10 mouse cellular contexts compared by ENCODE assay signal in genomic region chr2:117685836-117686453, GRCm38 (mm10).
DNase-seq lines count a peak whose midpoint lies in the region; ATAC-seq lines count a peak whose summit lies in the region.
"Had no signal": no experiment of that assay in that cellular context is flagged by ENCODE, and none has a peak within 500 bp of the region (broad histone marks: within the 10 kb centered on the region; RNA-seq: fewer than 3 reads in every experiment).

No protein-coding gene starts in this region.

- no peaks in the 10 kb centered on the region for H3K36me3 ChIP-seq in intestine, embryonic 16.5 days (ENCODE audit: control insufficient read depth, insufficient read depth, low read length)
- no peaks in the 10 kb centered on the region for H3K36me3 ChIP-seq in intestine, embryonic 15.5 days
- no peaks in the 10 kb centered on the region for H3K36me3 ChIP-seq in stomach, embryonic 16.5 days (ENCODE audit: control insufficient read depth, insufficient read depth, low read length)
- H3K36me3 ChIP-seq: heart, embryonic 12.5 days; liver, embryonic 13.5 days had no signal

- no peak overlapping the region for H3K4me3 ChIP-seq in intestine, embryonic 16.5 days (ENCODE audit: low read length)
- H3K4me3 ChIP-seq in intestine, embryonic 15.5 days (replicated peaks): no peak overlapping the region
- no peak overlapping the region for H3K4me3 ChIP-seq in stomach, embryonic 16.5 days (replicated peaks; ENCODE audit: low read length)
- H3K4me3 ChIP-seq: heart, embryonic 12.5 days; liver, embryonic 13.5 days had no signal

- H3K9me3 ChIP-seq in intestine, embryonic 16.5 days (ENCODE audit: control insufficient read depth, low read length): no peaks in the 10 kb centered on the region
- no peaks in the 10 kb centered on the region for H3K9me3 ChIP-seq in intestine, embryonic 15.5 days
- H3K9me3 ChIP-seq in stomach, embryonic 16.5 days (replicated peaks; ENCODE audit: control insufficient read depth, low read length): no peaks in the 10 kb centered on the region
- H3K9me3 ChIP-seq: heart, embryonic 12.5 days; liver, embryonic 13.5 days had no signal

- no peak overlapping the region for H3K9ac ChIP-seq in intestine, embryonic 16.5 days (ENCODE audit: low read depth, low read length)
- H3K9ac ChIP-seq in intestine, embryonic 15.5 days: no peak overlapping the region
- H3K9ac ChIP-seq in stomach, embryonic 16.5 days (ENCODE audit: low read length): no peak overlapping the region
- H3K9ac ChIP-seq: heart, embryonic 12.5 days; liver, embryonic 13.5 days had no signal

- DNase-seq in right cerebral cortex, postnatal 10 days (ENCODE audit: low spot score in 2 of 2): peak; percentile 39 to 49
- no peak for DNase-seq in right cerebral cortex, postnatal 4 days
- peak; percentile 21 to 22 for DNase-seq in layer of hippocampus, adult 8-10 months (ENCODE audit: low spot score in 2 of 2)
- no peak for DNase-seq in heart, postnatal 14 days
- DNase-seq in neural tube, embryonic 10.5 days (ENCODE audit: extremely low spot score, low spot score): no peak
- DNase-seq: liver, embryonic 13.5 days had no signal

- H3K27me3 ChIP-seq in intestine, embryonic 16.5 days (replicated peaks; ENCODE audit: control insufficient read depth, insufficient read depth, low read length): no peaks in the 10 kb centered on the region
- no peaks in the 10 kb centered on the region for H3K27me3 ChIP-seq in intestine, embryonic 15.5 days (replicated peaks)
- no peaks in the 10 kb centered on the region for H3K27me3 ChIP-seq in stomach, embryonic 16.5 days (ENCODE audit: control insufficient read depth, insufficient read depth, low read length)
- H3K27me3 ChIP-seq: heart, embryonic 12.5 days; liver, embryonic 13.5 days had no signal

- WGBS in intestine, embryonic 16.5 days: 53% methylated on average over 4 of the region's 4 CpGs
- 51% methylated on average over 4 of the region's 4 CpGs for WGBS in intestine, embryonic 15.5 days
- 54% methylated on average over 4 of the region's 4 CpGs for WGBS in stomach, embryonic 16.5 days

- intact Hi-C loops in heart, postnatal 14 days (cut with DNase I): no loop called here

- H3K4me1 ChIP-seq in intestine, embryonic 16.5 days (ENCODE audit: control insufficient read depth, insufficient read depth, low read length): no peaks in the 10 kb centered on the region
- H3K4me1 ChIP-seq in intestine, embryonic 15.5 days (replicated peaks): no peaks in the 10 kb centered on the region
- no peaks in the 10 kb centered on the region for H3K4me1 ChIP-seq in stomach, embryonic 16.5 days (ENCODE audit: control insufficient read depth, insufficient read depth, low read length)
- H3K4me1 ChIP-seq: heart, embryonic 12.5 days; liver, embryonic 13.5 days had no signal

- H3K27ac ChIP-seq in intestine, embryonic 16.5 days (ENCODE audit: low read length): no peak overlapping the region
- H3K27ac ChIP-seq in intestine, embryonic 15.5 days: no peak overlapping the region
- H3K27ac ChIP-seq in stomach, embryonic 16.5 days (ENCODE audit: low read length): peak overlapping the region; percentile 29; the same call in 1 of the 2 replicates
- H3K27ac ChIP-seq: liver, embryonic 13.5 days had no signal

- ATAC-seq in intestine, embryonic 16.5 days: peak; percentile 44; the same call in 1 of the 2 replicates
- no peak for ATAC-seq in intestine, embryonic 15.5 days
- ATAC-seq in stomach, embryonic 16.5 days (ENCODE audit: insufficient read depth, low FRiP score): peak; percentile 60; the same call in 1 of the 2 replicates

- no peak overlapping the region for H3K4me2 ChIP-seq in intestine, embryonic 16.5 days (ENCODE audit: low read depth, low read length)
- no peak overlapping the region for H3K4me2 ChIP-seq in intestine, embryonic 15.5 days (replicated peaks)
- no peak overlapping the region for H3K4me2 ChIP-seq in stomach, embryonic 16.5 days (ENCODE audit: low read depth, low read length)
- H3K4me2 ChIP-seq: heart, embryonic 12.5 days; liver, embryonic 13.5 days had no signal

Comparison
In these comparisons a context has a peak if more than half of its experiments do, and no peak if none do; other contexts are left out.
1. DNase-seq: peak in right cerebral cortex, postnatal 10 days (2 of 2) and layer of hippocampus, adult 8-10 months (2 of 2); none in right cerebral cortex, postnatal 4 days (single experiment), heart, postnatal 14 days (0 of 2) and neural tube, embryonic 10.5 days (single experiment).